Mouse (Mus musculus) C2C12 (cell line): ENCODE data around the gene Tgm1.

Experiments
- CEBPB ChIP-seq: IDR thresholded peaks from one replicate; pipeline ENCODE4 v1.6.1; 2011; ENCODE audit warnings: low read depth, mild to moderate bottlenecking, control low read depth, moderate library complexity
- CTCF ChIP-seq: IDR thresholded peaks from one replicate; pipeline ENCODE4 v1.5.1; 2011; ENCODE audit not compliant: control insufficient read depth, insufficient read depth, insufficient read length
- MAX ChIP-seq: IDR thresholded peaks from one replicate; pipeline ENCODE4 v1.6.1; 2011; ENCODE audit warnings: mild to moderate bottlenecking, control low read depth
- MYOD1 ChIP-seq: IDR thresholded peaks from one replicate; pipeline ENCODE4 v1.6.1; 2011; ENCODE audit warnings: low read depth; ENCODE audit not compliant: control insufficient read depth, insufficient read length
- MYOG ChIP-seq: IDR thresholded peaks from one replicate; pipeline ENCODE4 v1.6.1; 2011; ENCODE audit not compliant: control insufficient read depth, insufficient read length; ENCODE audit errors: extremely low read depth
- USF1 ChIP-seq: IDR thresholded peaks from one replicate; pipeline ENCODE4 v1.6.1; 2011; ENCODE audit warnings: low read depth, mild to moderate bottlenecking, control low read depth, moderate library complexity

- TF ChIP-seq CTCF (no peak), USF1 (no peak), MYOG (no peak), MAX (no peak), CEBPB (no peak), MYOD1 (no peak)
Observed at GRCm38 (mm10) chr14:55762001-55762821, 48.5 kb upstream of the Tgm1 start.
